Mouse (Mus musculus): Measurements from ENCODE around the gene F930015N05Rik.

The F930015N05Rik gene

DNA sequence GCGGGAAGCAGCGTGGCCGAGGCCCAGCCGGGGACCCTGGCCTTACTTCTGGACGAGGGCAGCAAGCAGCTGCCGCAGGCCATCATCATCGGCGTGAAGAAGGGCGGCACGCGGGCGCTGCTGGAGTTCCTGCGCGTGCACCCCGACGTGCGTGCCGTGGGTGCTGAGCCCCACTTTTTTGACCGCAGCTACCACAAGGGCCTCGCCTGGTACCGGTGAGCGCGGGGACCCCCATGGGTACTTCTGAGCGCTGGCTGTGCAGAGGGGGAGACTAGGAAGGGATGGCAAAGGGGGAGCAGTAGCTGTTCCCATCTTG lies at the start of gene F930015N05Rik:
Gene F930015N05Rik (minus strand): TSS at position 242 of the 316 bp plus-strand sequence.
- DNase-seq (ENCODE audit: low spot score in 2 of 2): no peak

DNA sequence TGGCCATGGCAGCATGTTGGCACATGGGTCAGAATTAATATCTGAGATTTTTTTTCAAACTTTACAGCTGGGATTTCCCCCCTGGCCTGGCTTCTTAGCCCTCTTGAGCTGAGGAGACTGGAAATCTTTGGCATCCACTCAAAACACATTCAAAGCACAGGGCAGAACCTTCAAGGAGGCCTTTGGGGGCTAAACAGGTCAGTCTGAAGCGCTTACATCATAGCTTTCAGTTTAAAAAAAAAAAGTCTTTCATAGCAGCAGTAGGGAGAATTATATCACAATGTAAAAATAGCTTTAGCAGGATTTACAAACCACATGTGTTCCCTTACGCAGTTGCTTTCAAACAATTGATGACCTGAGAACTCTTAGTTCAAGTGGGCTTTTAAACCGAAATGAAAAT lies 45.0 kb upstream of the F930015N05Rik start:
- DNase-seq (ENCODE audit: low spot score in 2 of 2): no peak

DNA sequence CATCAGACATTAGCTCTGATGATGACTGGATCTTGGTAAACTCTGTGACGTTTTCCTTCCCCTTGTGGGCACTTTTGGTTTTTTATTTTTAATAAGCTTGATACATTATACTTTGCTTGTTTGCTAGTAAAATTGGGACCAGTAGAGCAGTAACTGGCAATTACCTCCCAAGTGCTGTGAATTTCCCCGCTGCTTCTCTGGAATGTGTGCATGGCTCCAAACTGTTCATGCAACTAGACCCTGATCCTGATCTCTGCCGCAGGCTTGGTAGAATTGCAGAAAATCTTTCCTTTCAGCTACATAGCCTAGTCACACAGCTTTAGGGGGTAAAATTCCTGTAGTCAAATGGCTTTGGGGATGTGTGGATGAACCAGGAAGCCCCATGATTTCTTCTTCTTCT lies 37.2 kb upstream of the F930015N05Rik start:
- DNase-seq (ENCODE audit: low spot score in 2 of 2): no peak

DNA sequence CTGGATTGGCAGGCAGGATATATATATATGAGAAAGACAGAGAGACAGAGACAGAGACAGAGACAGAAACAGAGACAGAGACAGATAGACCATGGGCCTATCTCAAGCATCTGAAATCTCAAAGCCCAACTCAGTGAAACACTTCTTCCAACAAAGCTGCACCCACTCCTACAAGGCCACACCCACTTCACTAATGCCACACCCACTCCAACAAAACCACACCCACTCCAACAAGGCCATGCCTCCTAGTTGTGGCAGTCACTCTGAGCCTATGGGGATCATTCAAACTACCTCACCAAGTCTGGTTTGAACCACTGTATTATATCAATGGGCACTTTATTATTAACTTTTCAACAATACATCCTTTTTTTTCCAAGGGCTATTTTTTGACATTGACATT lies 34.2 kb upstream of the F930015N05Rik start:
- no peak for DNase-seq (ENCODE audit: low spot score in 2 of 2)

DNA sequence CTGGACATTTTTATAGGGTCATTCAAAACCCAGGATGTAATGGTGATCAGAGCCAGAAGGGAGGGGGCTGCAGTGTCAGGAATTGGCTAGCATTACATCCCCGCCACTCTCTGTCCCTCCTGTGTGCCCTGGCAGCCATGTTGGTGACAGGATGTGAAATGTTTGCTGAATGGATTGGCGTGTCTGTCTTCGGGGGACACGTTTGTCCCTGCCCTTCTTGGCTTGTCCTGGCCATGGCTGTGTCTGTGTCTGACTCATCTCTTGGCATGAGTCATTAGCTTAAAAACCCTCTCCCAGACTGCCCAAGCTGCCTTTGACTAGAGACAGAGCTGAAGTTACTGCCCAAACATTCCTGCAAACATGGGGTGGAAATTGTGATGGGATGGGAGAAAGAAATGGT lies 32.3 kb upstream of the F930015N05Rik start:
- no peak for DNase-seq (ENCODE audit: low spot score in 2 of 2)

DNA sequence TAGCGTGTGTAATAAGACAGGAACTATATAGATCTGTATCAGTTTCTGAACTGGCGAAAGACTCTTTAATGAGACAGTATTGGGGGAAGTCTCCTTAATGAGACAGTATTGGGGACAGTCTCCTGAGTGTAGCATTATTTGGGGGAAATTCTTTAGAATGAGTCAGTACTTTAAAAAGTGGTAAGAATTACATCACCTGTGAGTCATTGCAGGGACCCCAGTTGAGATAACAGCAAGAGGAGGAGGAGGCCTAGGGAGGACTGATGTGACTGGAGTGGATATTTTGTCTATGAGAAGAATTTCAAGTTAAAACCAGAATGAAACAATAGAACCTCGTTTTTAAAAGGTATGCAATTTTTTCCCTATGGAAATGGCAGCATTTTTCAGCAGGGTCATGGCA lies 25.3 kb upstream of the F930015N05Rik start:
- DNase-seq (ENCODE audit: low spot score in 2 of 2): no peak

DNA sequence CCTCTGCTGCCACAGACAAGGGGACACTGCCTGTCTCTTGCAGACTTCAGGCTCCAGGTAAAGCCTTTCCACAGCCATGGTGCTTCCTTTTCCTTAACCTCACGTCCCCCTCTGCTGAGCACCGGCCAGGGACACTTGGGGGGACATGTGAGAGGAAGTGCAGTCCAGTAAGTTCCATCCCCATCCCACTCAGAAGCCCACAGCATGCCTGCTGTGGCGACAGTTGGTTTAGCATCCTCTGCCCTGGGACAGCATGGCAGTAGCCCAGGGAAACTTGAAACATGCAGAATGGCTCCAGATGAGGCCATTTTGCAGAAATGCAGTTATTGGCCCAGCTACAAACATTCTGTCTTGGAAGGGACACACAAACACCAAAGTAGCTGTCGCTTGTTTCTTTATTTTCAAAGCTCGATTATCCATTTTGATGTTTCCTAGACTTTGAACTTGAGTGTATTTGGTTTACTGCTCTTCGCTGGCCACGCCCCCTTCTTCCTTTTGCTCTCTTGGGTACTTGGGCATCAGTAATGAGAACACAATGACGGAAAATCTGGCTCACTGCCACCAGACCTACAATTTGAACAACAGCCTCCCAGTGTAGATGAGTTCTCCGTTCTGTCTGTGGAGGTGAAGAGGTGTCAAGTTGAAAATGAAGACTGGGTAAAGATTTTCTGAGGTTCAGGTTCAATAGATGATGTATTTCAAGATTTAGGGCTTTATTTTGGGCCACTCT lies 12.3 kb upstream of the F930015N05Rik start:
- peak in 1 of 2 experiments; percentile 31 for DNase-seq (ENCODE audit: low spot score in 2 of 2)

DNA sequence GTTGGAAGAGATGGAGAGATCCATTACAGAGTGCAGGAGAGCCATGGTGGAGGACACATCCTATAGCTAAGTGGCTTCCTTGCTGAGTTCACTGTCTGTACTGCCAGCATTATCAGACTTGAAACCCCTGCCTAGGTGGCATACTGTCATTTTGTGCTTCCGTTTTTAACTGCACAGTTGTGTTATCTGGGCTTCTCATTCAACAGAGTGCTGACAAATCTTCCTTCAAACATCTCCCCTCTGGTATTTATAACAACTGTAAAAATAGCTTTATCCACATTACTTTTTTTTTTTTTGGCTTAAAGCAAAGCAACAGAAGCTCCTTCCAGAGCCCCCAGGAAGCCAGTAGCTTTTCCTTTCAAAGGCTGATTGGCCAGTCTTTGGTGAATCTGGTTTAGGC lies 8.8 kb upstream of the F930015N05Rik start:
- no peak for DNase-seq (ENCODE audit: low spot score in 2 of 2)

DNA sequence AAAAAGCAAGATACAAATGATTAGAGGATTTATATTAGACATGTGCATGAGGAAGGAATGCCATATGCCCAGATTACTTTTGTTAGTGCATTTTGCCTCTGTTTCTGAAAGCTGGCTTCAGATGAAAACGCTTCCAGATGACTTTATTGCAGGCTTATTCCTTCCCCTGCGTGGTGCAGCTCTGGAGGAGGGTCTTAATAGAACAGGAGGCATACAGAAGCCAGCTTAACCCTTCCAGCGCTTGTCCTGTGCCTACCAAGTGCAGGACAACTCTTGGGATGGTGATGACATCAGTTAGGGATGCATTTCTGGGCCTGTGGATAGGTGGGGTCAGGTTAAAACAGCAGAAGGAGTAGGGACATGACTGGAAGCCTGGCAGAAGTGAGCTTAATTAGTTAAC lies 6.2 kb upstream of the F930015N05Rik start:
- no peak for DNase-seq (ENCODE audit: low spot score in 2 of 2)

DNA sequence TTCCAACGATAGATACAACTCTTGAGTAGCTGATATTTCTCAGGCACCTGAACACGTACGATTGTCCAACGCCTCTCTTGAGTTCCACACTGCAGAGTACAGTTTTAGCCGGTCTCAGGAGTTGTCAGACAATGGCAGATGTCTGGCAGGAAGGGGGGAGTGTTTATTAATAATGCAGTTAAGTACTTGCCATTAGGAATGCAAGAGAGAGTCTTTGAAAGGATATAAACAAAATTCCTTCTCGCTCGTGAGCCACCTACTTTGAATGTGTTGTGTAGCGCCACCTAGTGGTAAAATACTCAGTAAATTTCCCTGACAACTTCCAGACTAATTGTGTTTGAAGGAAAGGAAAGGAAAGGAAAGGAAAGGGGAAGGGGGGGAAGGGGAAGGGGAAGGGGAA lies 5.7 kb upstream of the F930015N05Rik start:
- DNase-seq (ENCODE audit: low spot score in 2 of 2): peak in 1 of 2 experiments; percentile 24

DNA sequence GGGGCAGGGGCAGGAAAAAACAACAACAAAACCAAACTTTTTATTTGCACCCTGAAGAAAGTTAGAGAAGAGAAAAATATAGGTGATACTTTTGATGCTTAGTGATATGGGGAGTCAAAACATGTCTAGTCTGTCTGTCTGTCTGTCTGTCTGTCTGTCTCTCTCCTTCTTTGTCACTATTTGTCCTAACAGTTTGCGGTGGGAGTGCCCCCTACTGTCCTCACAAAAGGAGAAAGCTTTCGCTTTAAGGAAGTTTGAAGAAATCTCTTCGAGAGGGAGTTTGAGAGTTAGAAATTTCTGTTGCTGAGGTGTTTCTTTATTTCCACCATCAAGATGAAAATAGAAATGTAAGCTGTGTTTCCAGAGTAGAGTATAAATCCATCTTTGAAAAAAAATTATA lies 2.5 kb upstream of the F930015N05Rik start:
- DNase-seq (ENCODE audit: low spot score in 2 of 2): no peak

DNA sequence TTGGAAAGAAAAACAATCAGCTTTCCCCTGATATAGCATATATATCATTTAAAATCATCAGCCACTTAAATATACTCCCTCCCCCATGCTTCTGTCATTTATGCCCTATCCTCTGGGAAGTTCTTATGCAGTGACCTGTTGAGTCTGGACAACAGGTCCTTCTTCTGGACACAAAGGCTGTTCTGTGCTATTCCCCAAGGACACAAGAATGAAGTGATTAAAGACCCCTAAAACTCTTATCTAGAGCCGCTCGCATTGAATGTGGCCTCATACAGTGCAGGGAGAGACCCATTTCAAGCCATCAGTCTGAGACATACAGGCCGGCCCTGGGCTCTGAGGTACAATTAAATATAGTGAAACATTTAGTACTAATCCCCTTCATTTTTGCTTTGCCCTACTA lies 1.3 kb upstream of the F930015N05Rik start:
- no peak for DNase-seq (ENCODE audit: low spot score in 2 of 2)

DNA sequence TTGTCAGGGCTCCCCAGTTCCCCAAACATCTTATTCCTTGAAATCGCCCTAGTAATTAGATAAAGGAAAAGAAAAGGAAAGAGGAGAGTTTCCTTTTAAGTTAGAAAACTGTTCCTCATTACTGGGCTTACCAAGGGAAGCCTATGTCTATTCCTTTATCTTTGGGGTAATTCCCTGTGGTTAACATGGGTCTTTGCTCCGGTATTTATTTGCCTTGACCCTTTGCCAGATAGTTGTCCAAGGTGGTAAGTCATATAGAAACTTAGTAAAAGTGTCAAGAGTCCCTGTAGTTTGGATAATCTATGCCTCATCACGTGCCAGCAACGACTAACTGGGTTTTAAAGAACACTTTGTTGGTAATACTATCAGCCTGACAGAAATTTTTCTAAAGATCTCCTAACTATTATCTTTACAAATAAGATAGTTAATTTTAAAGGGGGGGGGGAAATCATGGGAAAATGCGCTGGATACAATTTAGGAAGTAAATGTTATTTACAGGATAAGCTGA lies 392 bp upstream of the F930015N05Rik start:
- no peak for DNase-seq (ENCODE audit: low spot score in 2 of 2)

DNA sequence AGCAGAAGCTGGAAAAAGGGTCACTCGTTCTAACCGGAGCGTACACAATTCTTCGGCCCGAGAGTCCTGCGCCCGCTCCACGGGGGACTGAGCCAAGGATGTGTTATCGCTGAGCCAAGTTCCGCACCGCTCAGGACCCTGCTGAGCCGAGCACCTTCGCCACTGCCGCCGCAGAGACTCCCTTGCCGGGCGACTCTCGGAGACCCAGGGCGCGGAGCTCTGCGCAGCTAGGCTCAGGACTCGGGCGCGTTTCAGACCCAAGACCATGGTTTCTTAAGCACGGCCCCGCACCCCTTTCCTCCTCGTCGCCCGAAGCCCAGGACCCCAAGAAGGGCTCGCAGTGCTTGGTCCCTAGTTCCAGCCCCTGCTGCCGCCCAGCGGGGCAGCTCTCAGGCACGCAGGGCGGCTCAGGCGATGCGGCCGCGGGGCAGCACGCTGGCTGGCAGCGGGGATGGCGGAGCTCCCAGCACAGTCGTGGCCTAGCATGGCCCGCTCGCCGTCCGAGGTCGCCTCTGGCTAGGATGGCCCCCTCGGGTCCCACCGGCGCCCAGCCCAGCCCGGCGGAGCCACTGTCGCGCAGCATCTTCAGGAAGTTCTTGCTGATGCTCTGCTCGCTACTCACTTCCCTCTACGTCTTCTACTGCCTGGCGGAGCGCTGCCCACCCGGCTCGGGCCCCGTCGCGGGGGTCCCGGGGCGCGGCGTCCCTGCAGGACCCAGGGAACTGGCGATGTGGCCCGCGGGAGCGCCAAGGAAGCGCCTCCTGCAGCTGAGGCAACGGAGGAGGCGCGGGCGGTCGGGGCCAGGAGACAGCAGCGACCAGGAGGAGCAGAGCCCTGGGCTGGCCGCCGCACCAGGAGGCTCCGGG lies 674 bp downstream of the F930015N05Rik start:
- peak in 1 of 2 experiments; percentile 12 for DNase-seq (ENCODE audit: low spot score in 2 of 2)

DNA sequence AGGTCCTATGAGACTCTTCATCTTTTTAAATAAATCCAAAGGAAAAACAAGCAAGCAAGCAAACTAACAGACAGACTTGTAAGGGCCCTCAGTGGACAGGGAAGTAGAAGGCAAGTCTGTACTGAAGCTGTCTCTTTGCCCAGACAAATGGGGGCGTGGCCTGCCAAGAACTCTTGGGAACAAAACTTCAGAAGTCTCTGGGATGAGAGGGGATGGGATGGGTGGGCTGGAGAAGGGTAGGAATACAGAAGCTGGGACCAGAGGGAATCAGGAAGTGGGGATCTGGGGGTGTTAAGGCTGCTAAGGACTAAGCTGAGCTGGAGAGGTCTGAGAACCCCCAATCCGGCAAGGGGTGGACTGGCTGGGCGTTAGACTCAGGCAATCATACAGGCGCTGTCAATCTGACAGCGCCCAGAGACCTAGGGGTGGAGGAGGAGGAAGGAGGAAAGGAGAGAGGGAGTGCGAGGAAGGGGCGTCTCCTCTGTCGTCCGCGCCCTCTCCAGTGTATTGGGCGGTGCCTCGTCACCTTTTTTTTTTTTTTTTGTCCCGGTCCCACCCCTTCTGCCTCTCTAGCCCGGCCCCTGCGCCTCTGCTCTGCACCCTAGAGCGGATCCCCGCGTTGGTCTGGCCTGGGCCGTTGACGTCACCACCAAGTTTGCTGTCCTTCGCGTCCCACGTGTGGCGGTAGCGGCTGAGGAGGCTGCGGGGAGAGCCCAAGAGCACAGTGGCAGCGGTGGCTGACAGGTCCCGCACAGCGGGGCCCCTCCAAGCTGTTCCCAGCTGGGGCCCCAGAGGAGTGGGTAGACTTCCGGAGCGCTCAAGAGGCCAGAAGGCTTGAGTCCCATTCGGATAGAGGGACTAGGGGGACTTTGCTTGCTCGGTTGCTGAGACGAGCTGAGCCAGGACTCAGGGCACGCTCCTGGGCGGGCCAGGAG lies 1.6 kb downstream of the F930015N05Rik start, which contains the start of gene Hs3st3a1:
Gene Hs3st3a1 (plus strand): TSS at position 722 of the 935 bp plus-strand sequence.
- DNase-seq (ENCODE audit: low spot score in 2 of 2): peak in 1 of 2 experiments; percentile 3

DNA sequence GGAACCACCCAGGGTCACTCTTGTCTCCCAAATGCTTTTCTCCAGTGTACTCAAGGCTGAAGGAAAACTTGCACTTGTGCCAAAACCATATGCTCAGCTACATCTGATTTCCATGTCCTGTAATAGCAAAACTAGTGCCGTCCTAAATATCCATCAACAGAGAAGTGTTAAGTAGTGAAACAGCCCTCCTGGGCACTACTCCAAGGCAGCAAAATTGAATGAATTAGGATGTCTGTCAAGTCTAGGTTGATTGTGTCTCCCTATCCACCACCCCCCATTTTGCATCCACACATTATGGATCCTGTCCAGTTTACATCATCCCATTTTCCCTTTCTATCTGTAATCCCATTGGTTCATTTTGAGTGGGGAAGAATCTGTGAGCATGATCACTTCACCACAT lies 17.5 kb downstream of the F930015N05Rik start:
- no peak for DNase-seq (ENCODE audit: low spot score in 2 of 2)

DNA sequence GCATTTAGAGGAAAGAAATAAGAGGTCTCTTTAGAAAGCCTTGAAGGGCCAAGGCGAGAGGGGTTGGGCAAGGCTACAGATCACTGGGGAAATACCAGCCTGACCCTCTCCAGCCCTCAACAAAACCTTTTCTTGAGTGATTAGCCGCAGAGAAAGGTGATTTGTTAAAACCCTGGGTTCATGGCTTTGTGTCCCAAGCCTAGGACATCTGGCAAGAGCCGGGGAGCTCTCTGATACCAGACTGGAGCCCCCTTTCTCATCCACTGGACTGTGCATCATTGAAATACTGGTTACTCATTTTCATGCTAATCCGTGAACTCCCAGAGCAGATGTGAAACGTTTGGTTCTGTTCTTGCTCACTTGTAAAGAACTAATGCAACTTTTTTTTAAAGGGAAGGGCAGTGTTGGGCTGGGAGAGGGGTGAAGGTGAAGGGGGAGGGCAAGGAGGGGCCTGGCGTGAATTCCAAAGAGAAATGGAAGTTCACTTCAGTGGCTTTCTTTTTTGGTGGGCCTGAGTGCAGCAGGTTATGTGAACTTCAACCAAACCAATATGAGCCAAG lies 35.8 kb downstream of the F930015N05Rik start:
- DNase-seq (ENCODE audit: low spot score in 2 of 2): no peak

DNA sequence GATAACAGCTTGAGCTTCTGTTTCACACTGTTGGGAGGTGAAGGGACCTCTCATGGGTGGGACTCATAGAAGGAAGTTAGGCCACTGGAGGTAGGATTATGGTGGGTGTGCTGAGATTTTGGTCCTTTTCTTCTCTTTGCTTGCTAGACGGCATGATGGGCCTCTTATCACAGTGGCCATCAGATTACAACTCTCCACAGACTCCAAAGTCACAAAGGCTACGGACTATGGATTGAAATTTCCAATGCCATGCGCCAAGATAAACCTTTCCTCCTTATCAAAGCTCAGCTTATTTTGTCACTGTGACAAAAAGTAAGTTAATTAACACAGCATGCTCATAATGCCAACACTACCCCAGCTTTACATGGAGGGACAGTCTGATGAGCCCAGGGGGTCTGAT lies 38.8 kb downstream of the F930015N05Rik start:
- DNase-seq (ENCODE audit: low spot score in 2 of 2): no peak

DNA sequence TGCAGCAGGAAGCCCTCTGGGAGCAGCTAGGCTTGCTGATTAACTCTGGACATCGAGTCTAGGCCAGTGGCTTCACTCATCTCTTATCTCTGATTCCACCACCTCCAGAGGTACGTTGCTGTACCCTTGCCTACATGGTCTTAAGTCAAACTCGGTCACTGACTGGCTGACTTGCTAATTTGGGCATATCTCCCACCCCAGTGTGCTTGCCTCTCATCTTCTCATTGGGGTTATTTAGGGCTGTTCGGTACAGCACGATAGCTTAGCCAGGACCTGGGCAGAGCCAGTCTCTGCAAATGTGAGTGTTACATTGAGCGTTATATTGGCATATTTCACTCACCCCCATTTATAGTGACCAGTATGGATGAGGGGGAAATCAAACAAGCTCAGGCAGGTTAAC lies 39.5 kb downstream of the F930015N05Rik start:
- no peak for DNase-seq (ENCODE audit: low spot score in 2 of 2)

DNA sequence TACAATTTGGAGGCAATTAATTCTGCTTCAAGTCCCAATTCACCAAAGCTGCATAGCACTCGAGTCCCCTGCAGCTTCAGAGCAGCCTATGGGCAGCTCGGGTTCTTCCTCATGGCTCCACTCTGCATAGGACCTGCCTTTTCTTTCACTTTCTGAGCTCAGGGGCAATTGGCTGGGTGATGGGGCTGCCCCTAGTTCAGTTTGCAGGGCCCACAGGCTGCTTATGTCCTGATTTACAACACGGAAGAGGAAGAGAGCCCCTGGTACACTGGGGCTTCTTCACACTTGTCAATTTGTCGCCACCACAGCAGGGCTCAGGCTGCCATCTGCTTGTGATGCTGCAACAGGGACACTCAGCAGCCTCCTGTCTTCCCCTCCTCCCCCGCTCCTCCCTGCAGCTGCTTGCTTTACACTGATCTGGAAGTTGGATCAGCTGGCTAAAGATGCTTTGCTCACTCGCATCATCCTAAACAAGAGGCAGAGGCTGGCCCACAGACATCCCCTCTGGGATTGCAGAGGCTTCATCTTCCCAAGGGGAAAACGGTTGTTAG lies 40.0 kb downstream of the F930015N05Rik start:
- DNase-seq (ENCODE audit: low spot score in 2 of 2): peak in 1 of 2 experiments; percentile 36

DNA sequence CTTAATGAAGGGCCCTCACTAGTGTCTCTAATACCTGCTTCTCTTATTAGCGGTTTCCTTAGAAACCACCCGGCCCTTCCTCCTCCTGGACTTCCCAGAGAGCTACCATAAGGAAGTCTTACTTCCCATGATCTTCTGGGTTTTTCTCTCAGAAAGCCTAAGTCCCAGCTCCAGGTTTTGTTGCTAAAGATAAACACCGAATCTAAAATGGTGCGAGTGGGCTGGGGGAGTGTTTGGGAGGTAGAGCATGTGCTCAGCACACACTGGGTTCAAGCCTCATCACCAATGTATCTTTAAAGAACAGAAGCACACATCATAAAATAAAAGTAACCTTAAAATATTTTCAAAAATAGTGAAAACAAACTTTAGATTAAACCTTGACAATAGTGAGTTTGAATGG lies 50.1 kb downstream of the F930015N05Rik start:
- DNase-seq (ENCODE audit: low spot score in 2 of 2): no peak
